Mouse (Mus musculus) lung, adult 2 months (tissue): ENCODE results near the gene Tns4. TPM values are rescaled to one million over a fixed set of nuclear protein-coding genes. Genes with fewer than 3 reads are reported as not detected.
A peak's percentile ranks its signal among the peaks of the same experiment; 100 is the strongest.

ENCODE experiments used
- DNase-seq: peaks from one replicate; pipeline ENCODE4 v3.0.0; 2022
- H3K4me1 ChIP-seq: fragments of 200-500 bp; 2 replicates; pipeline ENCODE4 v1.6.1; 2011; ENCODE audit warnings: low read length; ENCODE audit not compliant: control insufficient read depth, insufficient read depth
- H3K4me3 ChIP-seq: fragments of 200-500 bp; replicated peaks from 2 replicates; pipeline ENCODE3; 2011; ENCODE audit warnings: low read depth, mild to moderate bottlenecking, control low read depth, low read length; ENCODE audit errors: extremely low read depth
- CTCF ChIP-seq: fragments of 200-500 bp; IDR thresholded peaks from 2 replicates; pipeline ENCODE4 v1.5.1; 2011; ENCODE audit warnings: mild to moderate bottlenecking, low read length, control low read depth; ENCODE audit not compliant: insufficient read depth
- POLR2A ChIP-seq: fragments of 200-500 bp; IDR thresholded peaks from 2 replicates; pipeline ENCODE4 v1.6.1; 2011; ENCODE audit warnings: low read depth, mild to moderate bottlenecking, control low read depth, low read length, borderline replicate concordance; ENCODE audit errors: extremely low read depth
- WGBS: fragments of 180-500 bp; shearing (Covaris S2); methylation state at CpG from one replicate; pipeline ENCODE4 v1.1.7; 2018; 5-methylcytosine and 5-hydroxymethylcytosine counted together
- polyA plus RNA-seq: library from polyadenylated mRNA; depleted of rRNA; stranded (reverse); fragments of >200 nt; gene quantifications from 2 replicates; pipeline ENCODE4 v1.2.3, GENCODE M21; 2012

Tns4 gene
- polyA plus RNA-seq, 1 experiment = 4.9 TPM

DNA sequence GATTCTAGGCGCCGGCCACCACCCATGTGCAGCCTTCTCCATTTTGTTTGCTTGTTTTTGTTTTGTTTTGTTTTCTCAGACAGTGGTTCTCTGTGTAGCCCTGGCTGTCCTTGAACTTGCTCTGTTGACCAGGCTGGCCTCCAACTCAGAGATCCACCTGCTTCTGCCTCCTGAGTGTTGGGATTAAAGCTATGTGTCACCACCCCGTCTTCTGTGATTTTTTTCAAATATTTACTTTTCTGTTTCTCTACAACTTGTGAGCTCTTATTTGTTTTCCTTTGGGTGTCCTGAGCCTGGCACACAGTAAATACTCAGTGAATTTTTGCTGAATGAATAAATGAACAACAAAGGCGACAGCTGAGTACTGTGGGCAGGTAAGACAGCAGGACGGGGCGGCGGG lies 26.4 kb downstream of the Tns4 start:
- no peak for DNase-seq
- TF ChIP-seq POLR2A (no peak), CTCF (no peak)
- Histone ChIP-seq H3K4me1 (no peaks in the 10 kb centered on the region), H3K4me3 (no peak overlapping the region)
- WGBS = 82% methylated on average over 7 of the region's 7 CpGs

DNA sequence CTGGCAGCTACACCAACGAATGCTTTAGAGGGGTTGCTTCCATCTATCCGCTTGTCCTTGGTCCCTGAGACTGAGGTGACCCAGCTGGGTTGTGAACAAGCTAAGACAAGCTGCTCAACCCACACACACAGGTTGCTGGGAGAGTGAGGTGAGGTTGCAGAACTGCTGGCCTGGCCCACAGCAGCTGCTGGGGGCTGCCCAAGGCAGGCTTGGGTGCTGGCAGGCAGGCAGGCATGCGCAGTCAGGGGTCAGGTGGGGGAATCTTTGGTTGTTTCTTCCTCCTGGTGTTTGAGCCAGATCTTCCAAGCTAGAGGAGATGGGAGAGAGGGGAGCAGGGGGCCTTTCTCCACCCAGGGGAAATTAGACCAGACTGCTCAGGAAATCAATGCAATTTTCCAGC lies 28.7 kb downstream of the Tns4 start:
- whole genome bisulfite sequencing = 57% methylated on average over 3 of the region's 3 CpGs
- no peak for DNase-seq

DNA sequence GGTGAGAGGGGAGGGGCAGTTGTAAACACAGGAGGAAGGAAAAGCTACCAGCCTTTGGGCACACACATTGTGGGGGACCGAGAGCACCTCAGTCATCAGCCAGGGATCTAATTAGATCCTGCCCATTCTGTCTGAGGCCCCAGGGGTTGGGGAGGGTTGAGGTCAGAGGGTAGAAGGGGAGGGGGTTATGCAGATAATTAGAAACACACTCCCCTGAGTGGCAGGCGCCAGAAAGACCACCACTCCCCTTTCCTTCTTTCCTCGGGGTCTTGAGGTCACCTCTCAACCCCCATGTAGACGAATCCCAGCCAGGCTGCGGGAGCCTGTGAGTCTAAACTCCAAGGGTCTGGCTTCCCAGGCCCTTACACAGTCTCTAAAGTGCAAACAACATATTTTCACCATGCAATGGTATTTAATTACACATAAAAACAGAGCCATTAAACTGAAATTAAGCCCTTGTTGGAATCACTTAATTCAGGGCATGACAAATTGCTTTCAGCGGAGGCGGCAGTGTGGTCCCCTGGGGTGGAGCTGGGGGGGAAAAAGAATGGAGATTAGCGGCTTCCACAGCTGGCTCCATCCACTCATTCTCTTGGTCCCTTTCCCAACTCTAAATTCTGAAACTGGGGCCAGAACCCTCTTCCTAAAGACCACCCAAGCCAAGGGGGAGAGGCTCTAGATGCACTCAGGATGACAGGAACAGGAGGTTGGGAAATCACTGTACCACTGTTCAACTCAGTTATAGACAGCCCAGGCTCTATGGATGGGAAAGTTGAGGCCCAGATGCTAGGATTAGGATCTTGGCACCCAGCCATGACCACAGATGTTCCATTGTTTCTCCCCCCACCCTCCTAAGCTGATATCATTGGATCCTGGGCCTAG lies 33.3 kb downstream of the Tns4 start:
- 42% methylated on average over 8 of the region's 8 CpGs for WGBS
- Histone ChIP-seq H3K4me3 (no peak overlapping the region), H3K4me1 (no peaks in the 10 kb centered on the region)
- DNase-seq = no peak
- TF ChIP-seq POLR2A (no peak), CTCF (no peak)

More for the DNA sequence above, 28.7 kb downstream of the Tns4 start:
- no peaks in the 10 kb centered on the region for H3K4me1 ChIP-seq
- no peak for TF ChIP-seq POLR2A
- no peak for TF ChIP-seq CTCF
- H3K4me3 ChIP-seq = no peak overlapping the region

DNA sequence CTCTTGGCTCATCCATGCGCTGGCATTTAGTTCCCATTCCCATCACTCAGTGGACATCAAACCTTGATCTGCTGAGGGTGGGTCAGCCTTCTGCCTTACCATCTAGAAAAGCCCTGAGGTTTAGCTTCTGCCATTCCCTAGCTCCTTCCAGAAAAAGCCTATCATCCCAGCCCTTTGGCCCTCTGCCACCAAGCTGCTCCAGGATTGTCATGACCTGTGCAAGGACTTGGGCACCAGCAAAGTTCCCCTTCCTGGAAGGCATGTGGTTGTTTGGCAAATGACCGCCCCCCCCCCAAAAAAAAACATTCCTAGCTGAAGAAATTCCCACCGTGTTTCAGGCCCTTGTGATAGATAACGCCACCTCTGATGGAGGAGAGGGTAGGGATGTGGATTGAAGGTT lies 34.0 kb downstream of the Tns4 start:
- no peak overlapping the region for H3K4me3 ChIP-seq
- no peaks in the 10 kb centered on the region for H3K4me1 ChIP-seq
- 54% methylated on average over 4 of the region's 4 CpGs for WGBS
- DNase-seq = no peak
- TF ChIP-seq POLR2A (no peak), CTCF (no peak)

DNA sequence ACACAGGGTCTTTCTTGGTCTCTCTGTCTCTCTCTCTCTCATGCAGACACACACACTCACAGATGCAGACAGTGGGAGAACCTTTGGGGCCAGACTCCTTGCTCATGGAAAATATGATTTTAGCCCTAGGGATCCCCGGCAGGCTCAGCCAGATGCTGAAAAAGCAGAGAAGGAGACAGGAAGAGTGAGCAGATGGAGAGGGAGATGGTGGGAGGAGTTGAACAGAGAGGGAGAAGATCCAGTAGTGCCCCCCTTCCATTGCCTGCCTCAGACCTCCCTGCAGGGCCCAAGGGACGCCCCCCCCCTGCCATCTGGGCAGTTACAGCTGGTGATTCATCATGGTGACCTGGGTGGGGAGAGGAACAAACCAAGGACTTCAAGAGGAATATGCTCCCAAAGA lies 41.5 kb downstream of the Tns4 start:
- 74% methylated on average over 2 of the region's 2 CpGs for WGBS
- Histone ChIP-seq H3K4me1 (peaks cover 5% of the 10 kb centered on the region; the same call in 1 of the 2 replicates), H3K4me3 (no peak overlapping the region)
- DNase-seq = no peak
- TF ChIP-seq CTCF (no peak), POLR2A (no peak)

DNA sequence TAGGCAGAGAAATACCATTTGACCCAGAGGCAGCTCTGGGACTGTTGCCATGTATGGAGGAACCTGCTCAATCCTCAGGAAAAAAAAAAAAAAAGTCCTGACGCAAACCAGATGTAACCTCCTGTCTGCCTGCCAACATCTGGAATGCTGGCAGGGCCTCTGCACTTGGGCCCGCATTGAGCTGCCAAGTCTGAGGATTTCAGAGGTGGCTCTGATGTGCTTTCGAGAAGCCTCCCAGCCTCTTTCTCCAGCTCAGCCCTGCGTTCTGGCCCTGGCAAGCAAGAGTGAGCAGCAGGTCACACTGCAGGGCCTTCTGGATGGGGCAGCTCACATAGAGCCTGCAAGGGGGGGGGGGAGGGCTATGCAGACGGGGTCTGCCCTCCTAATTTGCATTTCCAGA lies 42.0 kb downstream of the Tns4 start:
- H3K4me1 ChIP-seq = peaks cover 5% of the 10 kb centered on the region; the same call in 1 of the 2 replicates
- H3K4me3 ChIP-seq = no peak overlapping the region
- DNase-seq = no peak
- WGBS = 41% methylated on average over 5 of the region's 5 CpGs
- TF ChIP-seq POLR2A (no peak), CTCF (no peak)

DNA sequence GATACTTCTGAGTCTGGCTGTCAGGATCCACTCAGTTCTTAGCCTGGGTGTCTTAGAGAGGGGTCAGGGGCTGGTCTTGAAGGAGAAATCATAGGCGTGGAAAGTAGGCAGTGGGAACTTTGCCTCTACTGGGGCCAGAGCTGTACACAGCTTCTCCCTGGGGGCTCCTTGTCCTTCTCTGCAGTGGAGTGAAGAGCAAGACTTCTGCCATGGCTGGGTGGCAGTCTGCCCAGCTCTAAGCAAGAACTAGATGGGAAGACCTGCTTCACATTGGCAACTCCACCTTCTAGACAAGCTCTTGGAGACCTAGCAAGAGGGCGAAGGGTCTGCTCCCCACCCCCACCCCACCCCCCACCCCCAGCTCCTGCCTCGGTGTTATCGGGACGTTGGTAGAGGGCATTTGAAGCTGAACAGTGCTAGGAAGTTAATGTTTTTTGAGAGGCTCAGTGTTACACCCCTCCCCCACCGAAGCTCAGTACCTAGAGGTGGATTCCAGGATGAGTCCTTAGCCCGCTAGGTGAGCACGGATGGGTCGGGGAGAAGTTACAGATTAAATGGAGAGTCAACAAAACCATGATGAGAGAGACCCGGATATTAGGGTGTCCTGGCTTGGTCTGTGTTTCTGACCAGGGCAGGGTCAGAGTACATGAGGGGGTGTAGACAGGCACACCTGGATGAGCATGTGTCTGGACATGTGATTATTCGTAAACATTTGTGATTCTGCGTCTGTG lies 43.8 kb downstream of the Tns4 start:
- TF ChIP-seq CTCF (no peak), POLR2A (no peak)
- 64% methylated on average over 12 of the region's 12 CpGs for WGBS
- peaks cover 7% of the 10 kb centered on the region for H3K4me1 ChIP-seq
- H3K4me3 ChIP-seq = no peak overlapping the region
- DNase-seq = no peak

DNA sequence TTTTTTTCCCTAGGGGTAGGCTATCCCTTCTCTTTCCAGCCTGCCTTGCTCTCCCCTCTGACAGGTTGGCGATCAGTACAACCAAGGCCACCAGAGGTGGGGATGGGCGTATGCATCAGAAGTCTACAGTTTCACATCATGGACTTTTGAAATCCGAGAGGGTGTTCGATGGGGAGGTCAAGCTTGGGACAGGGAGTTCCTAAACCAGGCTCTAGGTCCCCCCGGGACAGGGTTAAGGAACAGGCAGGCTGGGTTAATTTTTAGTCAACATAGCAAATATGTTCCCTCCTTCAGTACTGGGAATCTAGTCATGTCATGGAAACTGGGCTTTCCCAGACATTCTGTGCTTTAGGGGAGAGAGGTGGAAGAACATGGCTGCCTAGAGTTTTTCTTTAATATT lies 44.8 kb downstream of the Tns4 start:
- WGBS = 66% methylated on average over 5 of the region's 5 CpGs
- DNase-seq = no peak
- Histone ChIP-seq H3K4me3 (no peak overlapping the region), H3K4me1 (peaks cover 11% of the 10 kb centered on the region)
- TF ChIP-seq POLR2A = no peak
- TF ChIP-seq CTCF = no peak

DNA sequence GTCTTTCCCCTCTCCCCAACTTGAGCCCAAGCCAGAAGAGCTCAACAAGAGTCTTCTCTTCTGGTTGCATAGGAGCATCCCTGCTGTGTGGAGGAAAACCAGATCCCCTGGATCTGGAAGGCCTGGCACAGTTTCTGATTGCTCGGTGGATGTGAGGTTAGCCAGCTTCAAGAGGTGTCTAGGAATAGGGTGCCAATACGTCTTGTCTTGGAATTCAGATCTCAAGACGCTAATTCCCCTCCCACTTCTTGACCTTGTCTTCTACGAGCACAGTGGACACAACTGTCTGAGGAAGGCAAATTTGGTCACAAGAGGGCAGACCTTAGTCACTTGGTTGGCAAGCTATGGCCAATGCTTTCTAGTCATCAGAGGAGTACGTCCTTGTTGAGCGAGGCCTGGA lies 45.5 kb downstream of the Tns4 start:
- H3K4me1 ChIP-seq = peaks cover 11% of the 10 kb centered on the region
- TF ChIP-seq POLR2A (no peak), CTCF (no peak)
- no peak for DNase-seq
- no peak overlapping the region for H3K4me3 ChIP-seq
- WGBS = 32% methylated on average over 6 of the region's 6 CpGs

DNA sequence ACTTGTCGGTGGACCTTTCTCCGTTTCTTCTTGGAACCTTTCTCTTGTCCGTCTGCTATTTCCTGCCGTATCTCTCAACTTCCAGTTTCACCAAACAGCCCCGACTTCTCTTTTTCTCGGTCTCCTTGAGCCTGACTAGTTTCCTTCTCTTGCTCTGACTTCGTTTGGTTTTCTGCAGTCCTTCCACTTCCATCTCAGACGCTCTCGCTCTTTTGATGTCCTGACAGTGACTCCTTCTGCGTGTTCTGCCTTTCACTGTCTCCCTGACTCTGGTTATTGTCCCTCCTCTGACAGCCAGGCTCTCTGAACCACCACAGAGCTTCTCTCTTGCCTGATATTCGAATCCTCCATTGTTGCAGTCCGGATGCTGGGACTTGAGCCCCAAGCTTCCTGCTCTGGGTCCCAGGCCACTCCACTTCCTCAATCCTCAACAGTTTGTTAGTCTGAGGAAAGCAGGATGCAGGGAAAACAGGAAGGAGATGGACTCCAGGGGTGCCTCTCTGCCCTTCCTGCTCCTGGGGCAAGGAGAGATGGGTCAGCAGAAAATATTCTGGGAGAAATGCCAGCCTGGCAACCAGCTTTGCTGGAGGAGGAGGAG lies 46.2 kb downstream of the Tns4 start:
- Histone ChIP-seq H3K4me1 (peaks cover 11% of the 10 kb centered on the region), H3K4me3 (peak overlapping the region; percentile 51)
- no peak for DNase-seq
- WGBS = 21% methylated on average over 12 of the region's 12 CpGs
- no peak for TF ChIP-seq POLR2A
- no peak for TF ChIP-seq CTCF
